Mouse (Mus musculus) monocyte, adult 5-6 weeks (primary cell): ENCODE measurements at regions not wholly inside any gene's neighbourhood (a gene's known extent, or its start where the extent isn't known, plus 50 kb on each side); places are given as distances from the start of the nearest gene placed in this dataset.

Experiments
- ATAC-seq: fragments of 153-309, 156-312 bp; replicated peaks from 2 replicates; pipeline ENCODE4 v1.8.0; 2017; ENCODE audit warnings: mild to moderate bottlenecking; ENCODE audit not compliant: low TSS enrichment, insufficient number of reproducible peaks, severe bottlenecking, poor library complexity, low FRiP score

- no peak for ATAC-seq
Measured at GRCm38 (mm10) chr3:58124886-58125285, 277.0 kb upstream of the Pfn2 start.

GRCm38 (mm10) chr3:58126996-58127395 lies 279.1 kb upstream of the Pfn2 start:
- ATAC-seq: no peak

GRCm38 (mm10) chr3:58128059-58128458 lies 280.2 kb upstream of the Pfn2 start:
- ATAC-seq: no peak

GRCm38 (mm10) chr3:58129358-58129903 lies 281.6 kb upstream of the Pfn2 start:
- no peak for ATAC-seq

GRCm38 (mm10) chr3:58135607-58136365 lies 278.7 kb upstream of the Tsc22d2 start:
- no peak for ATAC-seq

GRCm38 (mm10) chr3:58138726-58139585 lies 275.6 kb upstream of the Tsc22d2 start:
- ATAC-seq: no peak

GRCm38 (mm10) chr3:58146108-58146507 lies 268.4 kb upstream of the Tsc22d2 start:
- ATAC-seq: no peak

- ATAC-seq: no peak
Measured at GRCm38 (mm10) chr3:58146762-58147161, 267.8 kb upstream of the Tsc22d2 start.

GRCm38 (mm10) chr3:58153141-58153540 lies 261.4 kb upstream of the Tsc22d2 start:
- no peak for ATAC-seq

GRCm38 (mm10) chr3:58153874-58154756 lies 260.4 kb upstream of the Tsc22d2 start:
- ATAC-seq: no peak

- no peak for ATAC-seq
Measured at GRCm38 (mm10) chr3:58159384-58159783, 255.1 kb upstream of the Tsc22d2 start.

GRCm38 (mm10) chr3:58162238-58162637 lies 252.3 kb upstream of the Tsc22d2 start:
- no peak for ATAC-seq

- no peak for ATAC-seq
Measured at GRCm38 (mm10) chr3:58163806-58164205, 250.7 kb upstream of the Tsc22d2 start.

GRCm38 (mm10) chr3:58166628-58167027 lies 247.9 kb upstream of the Tsc22d2 start:
- no peak for ATAC-seq

- no peak for ATAC-seq
Measured at GRCm38 (mm10) chr3:58167121-58167520, 247.4 kb upstream of the Tsc22d2 start.

GRCm38 (mm10) chr3:58167761-58168290 lies 246.7 kb upstream of the Tsc22d2 start:
- no peak for ATAC-seq

- ATAC-seq: no peak
Measured at GRCm38 (mm10) chr3:58168522-58169185, 245.9 kb upstream of the Tsc22d2 start.

GRCm38 (mm10) chr3:58169786-58170185 lies 244.7 kb upstream of the Tsc22d2 start:
- ATAC-seq: no peak
